Mouse (Mus musculus): ENCODE results near the gene Fundc1.
"Not testable (repeated sequence)": the region's sequence is repeated elsewhere in the genome, so short reads cannot be mapped to it uniquely, and the experiment has no call there.

The Fundc1 gene

GRCm38 (mm10) chrX:17571621-17572459 is at the start of gene Fundc1:
Gene Fundc1, minus strand, starts transcription at chrX:17572325.
- ATAC-seq (ENCODE audit: low TSS enrichment) = peak; percentile 98

GRCm38 (mm10) chrX:17611253-17611652 is 39.1 kb upstream of the Fundc1 start:
- ATAC-seq (ENCODE audit: low TSS enrichment) = no peak

DNA sequence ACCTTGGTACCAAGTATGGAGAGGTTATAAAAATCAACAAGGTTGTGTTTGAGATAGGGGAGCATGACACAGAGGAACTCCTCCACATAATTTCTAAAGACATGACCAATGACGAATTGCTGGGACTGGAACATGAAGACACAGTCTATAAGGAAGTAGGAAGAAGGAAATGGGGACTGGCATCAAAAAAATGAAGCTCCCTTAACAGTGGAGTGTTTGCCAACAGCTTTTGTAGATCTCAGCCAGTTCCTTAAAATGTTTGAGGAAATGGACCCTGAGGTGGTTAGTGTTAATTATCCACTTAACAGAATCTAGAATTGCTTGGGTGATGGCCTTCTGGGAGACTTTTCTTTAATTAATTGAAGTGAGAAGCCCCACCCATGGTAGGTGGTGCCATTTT is 36.6 kb upstream of the Fundc1 start:
- ATAC-seq (ENCODE audit: low TSS enrichment) = no peak

- ATAC-seq (ENCODE audit: low TSS enrichment) = no peak
Measured at GRCm38 (mm10) chrX:17607668-17608067, 35.5 kb upstream of the Fundc1 start.

GRCm38 (mm10) chrX:17593331-17593730 is 21.2 kb upstream of the Fundc1 start:
- no peak for ATAC-seq (ENCODE audit: low TSS enrichment)

DNA sequence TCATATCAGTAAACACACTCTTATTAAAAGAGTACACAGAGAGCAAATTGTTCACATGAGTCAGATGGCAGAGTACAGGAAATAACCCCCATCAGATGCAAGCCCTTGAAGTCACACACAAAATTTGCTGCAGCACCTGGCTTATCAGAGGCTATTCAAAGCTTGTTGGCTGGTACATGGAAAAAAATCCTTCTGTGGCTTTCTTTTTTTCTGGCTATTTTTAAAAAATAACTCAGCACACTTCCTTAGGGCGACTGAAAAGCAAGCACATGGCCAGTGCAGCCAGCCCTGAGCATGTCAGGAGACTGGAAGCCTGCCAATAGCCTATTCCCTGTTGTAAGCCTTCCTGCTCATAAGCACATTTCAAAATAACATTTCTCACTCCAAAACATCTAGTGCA is 18.6 kb upstream of the Fundc1 start:
- peak; percentile 92 for ATAC-seq (ENCODE audit: low TSS enrichment)

DNA sequence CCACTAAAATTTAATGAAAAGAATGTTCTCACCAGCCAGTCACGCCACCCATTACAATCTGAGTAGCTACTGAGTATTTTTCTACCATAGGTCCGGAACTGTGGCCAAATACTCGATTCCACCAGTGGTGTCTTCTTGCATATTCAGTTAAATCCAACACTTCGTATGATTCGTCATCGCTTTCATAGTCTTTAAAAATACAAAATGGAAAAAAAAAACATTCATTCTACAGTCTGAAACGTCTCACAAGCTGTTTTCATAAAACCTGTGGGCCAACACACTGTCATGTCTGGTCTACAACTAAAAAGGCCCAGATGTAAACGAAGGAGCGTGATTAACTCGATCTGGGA is 879 bp downstream of the Fundc1 start:
- ATAC-seq (ENCODE audit: low TSS enrichment) = peak; percentile 36

- ATAC-seq (ENCODE audit: low TSS enrichment) = no peak
Measured at GRCm38 (mm10) chrX:17568670-17569069, 3.5 kb downstream of the Fundc1 start.

- no peak for ATAC-seq (ENCODE audit: low TSS enrichment)
Measured at GRCm38 (mm10) chrX:17565743-17566142, 6.4 kb downstream of the Fundc1 start.

- no peak for ATAC-seq (ENCODE audit: low TSS enrichment)
Measured at GRCm38 (mm10) chrX:17564732-17565131, 7.4 kb downstream of the Fundc1 start.

DNA sequence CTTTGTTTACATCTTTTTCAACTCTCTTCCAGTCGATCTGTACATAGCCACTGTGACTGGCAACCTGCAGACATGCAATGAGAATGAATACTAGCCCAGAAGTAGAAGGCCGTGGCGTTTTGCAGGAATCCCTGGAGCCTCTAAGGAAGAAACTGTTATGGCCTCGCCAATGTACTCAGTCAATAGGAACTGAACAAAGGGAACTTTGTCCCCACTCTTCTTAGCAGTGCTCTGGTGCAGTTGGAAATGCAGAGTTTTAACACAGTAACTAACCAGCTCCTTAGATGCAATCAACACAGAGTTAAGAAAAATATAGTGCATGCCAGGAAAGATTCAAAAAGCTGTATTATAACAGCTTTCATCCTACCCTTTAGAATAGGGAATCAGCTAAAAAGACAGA is 13.4 kb downstream of the Fundc1 start:
- ATAC-seq (ENCODE audit: low TSS enrichment) = no peak

DNA sequence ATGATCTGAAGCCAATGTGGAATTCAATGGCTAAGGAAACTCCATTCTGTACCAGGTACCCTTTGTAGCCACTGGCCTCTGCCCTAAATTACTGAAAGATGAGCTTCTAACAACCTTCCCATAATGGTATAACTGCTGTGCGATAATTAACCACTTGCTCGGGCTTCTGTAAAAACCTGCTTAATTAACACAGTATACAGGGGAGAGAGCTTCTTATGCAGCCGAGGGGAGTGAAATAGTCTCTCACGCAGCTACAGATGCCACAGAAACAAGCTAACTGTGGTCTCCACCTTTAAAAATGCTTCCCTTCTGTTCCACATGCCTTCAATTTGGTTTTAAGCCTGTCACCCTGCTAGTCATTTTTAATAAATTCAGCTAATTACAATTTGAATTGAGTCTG is 17.6 kb downstream of the Fundc1 start:
- no peak for ATAC-seq (ENCODE audit: low TSS enrichment)

DNA sequence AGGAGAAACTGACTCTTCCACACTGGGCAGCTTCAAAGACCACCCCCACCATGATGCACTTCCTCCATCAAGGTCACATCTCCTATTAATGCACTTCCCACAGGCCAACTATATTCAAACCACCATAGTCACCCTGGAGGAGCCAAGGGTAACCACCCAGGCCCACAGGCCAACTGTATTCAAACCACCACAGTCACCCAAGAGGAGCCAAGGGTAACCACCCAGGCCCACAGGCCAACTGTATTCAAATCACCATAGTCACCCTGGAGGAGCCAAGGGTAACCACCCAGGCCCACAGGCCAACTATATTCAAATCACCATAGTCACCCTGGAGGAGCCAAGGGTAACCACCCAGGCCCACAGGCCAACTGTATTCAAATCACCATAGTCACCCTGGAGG is 20.5 kb downstream of the Fundc1 start:
- not testable (repeated sequence) for ATAC-seq (ENCODE audit: low TSS enrichment)

GRCm38 (mm10) chrX:17547143-17547806 is 24.9 kb downstream of the Fundc1 start:
- ATAC-seq (ENCODE audit: low TSS enrichment) = peak; percentile 92

- peak; percentile 43 for ATAC-seq (ENCODE audit: low TSS enrichment)
Measured at GRCm38 (mm10) chrX:17544860-17545492, 27.1 kb downstream of the Fundc1 start.

DNA sequence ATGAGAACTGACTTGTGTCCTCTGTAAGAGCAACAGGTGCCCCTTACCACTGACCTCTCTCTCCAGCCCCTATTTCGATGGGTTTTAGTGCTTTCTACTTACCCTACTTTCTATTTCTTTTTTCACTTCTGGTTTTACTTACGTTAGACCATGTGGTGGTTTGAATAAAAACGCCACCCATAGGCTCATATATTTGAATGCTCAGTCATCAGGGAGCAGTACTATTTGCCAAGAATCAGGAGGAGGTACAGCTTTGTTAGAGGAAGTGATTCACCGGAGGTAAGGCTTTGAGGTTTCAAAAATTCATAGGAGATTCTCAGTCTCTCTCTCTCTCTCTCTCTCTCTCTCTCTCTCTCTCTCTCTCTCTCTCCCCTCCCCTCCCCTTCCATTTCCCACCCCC is 34.4 kb downstream of the Fundc1 start:
- no peak for ATAC-seq (ENCODE audit: low TSS enrichment)

GRCm38 (mm10) chrX:17527008-17527407 is 45.1 kb downstream of the Fundc1 start:
- ATAC-seq (ENCODE audit: low TSS enrichment) = no peak

- no peak for ATAC-seq (ENCODE audit: low TSS enrichment)
Measured at GRCm38 (mm10) chrX:17521221-17521716, 50.9 kb downstream of the Fundc1 start.

DNA sequence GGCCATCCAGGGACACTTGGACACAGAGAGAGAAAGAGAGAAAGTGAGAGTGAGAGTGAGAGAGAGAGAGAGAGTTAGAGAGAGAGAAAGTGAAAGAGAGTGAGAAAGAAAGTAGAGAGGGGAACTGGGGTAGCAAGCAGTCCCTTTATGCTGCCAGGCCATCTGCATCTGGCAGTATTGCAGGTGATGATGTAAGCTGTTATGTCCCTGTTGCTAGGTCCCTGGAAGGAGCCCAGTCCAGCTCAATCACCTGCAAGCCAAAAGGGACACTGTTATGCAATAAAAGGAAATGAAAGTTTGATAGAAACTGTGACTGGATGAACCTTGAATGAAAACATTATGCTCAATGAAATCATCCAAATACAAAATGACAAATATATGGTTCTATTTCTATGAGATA is 52.0 kb downstream of the Fundc1 start:
- ATAC-seq (ENCODE audit: low TSS enrichment) = no peak

DNA sequence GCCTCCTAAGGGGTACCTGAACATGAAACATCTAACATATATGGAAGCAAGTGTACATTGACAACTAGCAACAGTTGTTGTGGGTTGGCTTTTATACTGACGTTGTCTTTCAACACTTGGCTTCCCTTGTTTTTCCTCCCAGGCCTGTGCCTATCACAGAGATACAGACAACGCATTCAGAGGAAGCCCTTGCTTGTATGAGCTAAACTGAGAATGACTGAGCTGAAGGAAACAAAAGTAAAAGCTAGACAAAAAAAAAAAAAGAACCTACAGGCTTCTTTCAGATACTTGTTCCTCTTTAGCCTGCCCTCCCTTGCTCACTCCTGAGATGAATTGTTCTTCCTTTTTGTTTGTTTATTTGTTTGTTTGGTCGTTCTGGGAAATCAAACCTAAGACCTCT is 58.1 kb downstream of the Fundc1 start:
- ATAC-seq (ENCODE audit: low TSS enrichment) = no peak

- no peak for ATAC-seq (ENCODE audit: low TSS enrichment)
Measured at GRCm38 (mm10) chrX:17512021-17512602, 60.0 kb downstream of the Fundc1 start.

Measured in frontal cortex, adult (tissue).